Mouse (Mus musculus) layer of hippocampus, adult 11-12 months (tissue): Measurements from ENCODE around the gene Rhbg.

Experiments
- DNase-seq: peaks from one replicate; pipeline ENCODE4 v3.0.0; 2022; ENCODE audit warnings: low spot score

The Rhbg gene

GRCm38 (mm10) chr3:88227976-88228375, 26.5 kb downstream of the Rhbg start:
- DNase-seq, result no peak

GRCm38 (mm10) chr3:88227260-88227659, 27.2 kb downstream of the Rhbg start:
- DNase-seq, result no peak

- DNase-seq, result peak; percentile 78
Observed at GRCm38 (mm10) chr3:88226101-88226845, 28.2 kb downstream of the Rhbg start.

DNA sequence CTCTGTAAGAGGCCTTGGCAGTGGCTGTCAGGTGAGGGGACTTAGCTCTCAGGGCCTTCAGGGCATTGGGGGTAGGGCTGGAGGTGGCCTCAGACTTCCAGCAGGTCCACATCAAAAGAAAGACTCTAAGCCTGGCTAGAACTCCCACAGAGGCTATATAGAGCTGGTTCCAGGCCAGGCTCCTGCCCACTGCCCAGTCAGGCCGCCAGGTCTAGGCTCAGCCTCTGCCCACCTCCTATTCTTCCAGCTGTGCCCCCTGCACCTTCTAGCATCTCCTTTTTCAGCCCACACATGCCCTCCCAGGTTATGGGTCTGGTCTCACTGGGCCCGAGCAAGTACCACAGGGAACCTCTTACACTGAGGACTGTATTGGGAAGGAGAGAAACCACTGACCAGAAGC, 29.6 kb downstream of the Rhbg start:
- DNase-seq, result no peak

DNA sequence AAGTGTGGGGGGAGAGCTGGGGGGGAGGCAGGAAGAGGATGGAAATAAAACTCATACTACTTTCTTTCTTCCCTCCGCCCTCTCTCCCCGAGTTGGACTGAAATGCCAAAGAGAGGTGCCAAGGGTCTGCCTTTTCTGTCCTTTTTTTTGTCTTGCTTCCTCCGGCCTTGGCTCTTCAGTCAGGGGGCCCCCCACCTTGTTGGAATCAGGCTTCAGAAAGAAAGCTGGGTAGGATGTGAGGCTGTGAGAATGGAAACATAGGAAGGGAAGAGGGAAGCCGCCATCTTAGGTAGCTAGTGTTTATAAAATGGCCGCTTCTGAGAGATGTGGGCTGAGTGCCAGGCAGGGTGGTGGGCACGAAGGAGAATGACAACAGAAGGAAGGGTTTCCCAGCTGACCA, 32.1 kb downstream of the Rhbg start:
- DNase-seq, result peak; percentile 66

DNA sequence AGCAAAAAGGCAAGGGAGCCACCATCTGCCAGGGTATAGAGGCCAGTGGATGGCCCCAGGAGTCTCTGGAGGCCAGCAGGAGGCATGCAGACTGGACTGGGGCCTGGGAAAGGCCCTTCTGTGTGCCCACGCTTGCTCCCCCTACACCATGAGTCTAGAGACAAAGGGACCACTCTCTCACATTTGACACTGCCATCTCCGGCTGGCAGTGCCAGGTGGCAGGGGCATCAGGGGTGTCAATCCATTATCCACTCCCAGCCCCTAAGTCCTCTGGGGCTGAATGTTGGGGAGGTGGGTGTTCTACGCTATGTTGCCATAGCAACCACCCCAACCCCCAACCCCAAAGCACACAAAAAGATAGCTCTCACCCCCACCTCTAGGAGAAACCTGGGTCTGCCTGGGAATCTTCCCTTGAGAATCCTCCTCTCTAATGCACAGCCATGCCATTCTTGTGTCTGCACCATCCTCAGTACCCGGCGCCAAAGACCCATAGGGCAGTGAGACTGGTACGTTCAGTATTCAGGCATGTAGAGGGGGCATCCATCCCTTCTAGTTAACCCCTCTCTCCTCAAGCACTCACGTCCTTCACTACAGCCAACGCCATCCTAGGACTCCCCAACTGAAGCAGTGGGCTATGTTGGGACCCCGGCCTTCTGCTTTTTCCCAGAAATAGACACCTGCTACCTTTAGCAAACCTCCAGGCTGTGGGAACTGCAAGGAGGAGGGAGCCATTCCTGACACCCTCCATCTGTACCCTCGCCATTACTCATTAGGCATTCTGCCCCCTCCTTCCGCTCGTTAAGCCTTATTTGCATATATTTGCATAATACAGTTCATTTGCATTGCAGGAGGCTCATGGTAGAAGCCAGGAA, 32.8 kb downstream of the Rhbg start:
- DNase-seq, result peak; percentile 78

GRCm38 (mm10) chr3:88220842-88221241, 33.7 kb downstream of the Rhbg start:
- no peak for DNase-seq

DNA sequence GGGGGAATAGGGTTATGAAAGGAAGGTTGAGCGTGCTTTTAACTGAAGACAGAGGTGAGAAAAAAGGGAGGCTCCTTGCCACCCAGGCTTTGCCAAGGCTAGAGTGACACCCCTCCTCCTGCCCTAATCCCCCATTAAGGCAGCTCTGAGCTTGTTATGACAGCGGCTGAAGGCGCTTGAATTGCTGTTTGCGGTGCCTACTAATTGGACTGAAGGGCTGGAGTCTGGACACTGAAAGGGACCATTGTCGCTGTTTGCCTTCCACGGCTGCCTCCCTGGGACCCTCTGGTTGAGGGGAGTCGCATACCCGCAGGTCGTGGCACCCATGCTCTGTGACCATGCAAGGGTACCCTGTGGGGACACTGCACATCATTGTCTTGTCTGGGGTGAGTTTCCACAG, 34.6 kb downstream of the Rhbg start:
- DNase-seq, result no peak

GRCm38 (mm10) chr3:88217679-88218078, 36.8 kb downstream of the Rhbg start:
- no peak for DNase-seq

GRCm38 (mm10) chr3:88216534-88217326, 37.8 kb downstream of the Rhbg start:
- DNase-seq, result no peak

GRCm38 (mm10) chr3:88216116-88216515, 38.4 kb downstream of the Rhbg start:
- no peak for DNase-seq

DNA sequence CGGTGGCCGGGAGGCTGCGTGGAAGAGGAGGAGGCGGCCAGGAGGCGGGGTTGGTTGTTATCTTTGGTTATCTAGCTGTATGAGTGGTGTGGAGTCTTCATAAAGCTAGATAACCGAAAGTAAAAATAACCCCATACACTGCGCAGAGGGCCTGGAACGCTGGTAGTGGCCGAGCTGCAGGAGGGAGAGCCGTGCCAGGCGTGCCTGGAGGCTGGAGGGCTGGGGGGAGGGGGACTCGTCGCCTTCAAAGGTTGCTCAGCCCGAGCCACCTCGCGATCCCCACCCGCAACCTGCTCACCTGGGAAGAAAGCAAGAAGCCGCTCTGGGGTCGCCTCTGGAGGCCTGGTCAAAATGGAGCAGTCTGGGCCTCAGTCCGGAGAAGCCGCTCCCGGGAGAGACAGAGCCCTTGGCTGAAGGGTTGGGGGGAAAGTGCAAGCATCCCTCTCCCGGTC, 38.9 kb downstream of the Rhbg start:
- no peak for DNase-seq

GRCm38 (mm10) chr3:88214971-88215552, 39.4 kb downstream of the Rhbg start:
- no peak for DNase-seq

- peak; percentile 68 for DNase-seq
Observed at GRCm38 (mm10) chr3:88214197-88214938, 40.1 kb downstream of the Rhbg start.

DNA sequence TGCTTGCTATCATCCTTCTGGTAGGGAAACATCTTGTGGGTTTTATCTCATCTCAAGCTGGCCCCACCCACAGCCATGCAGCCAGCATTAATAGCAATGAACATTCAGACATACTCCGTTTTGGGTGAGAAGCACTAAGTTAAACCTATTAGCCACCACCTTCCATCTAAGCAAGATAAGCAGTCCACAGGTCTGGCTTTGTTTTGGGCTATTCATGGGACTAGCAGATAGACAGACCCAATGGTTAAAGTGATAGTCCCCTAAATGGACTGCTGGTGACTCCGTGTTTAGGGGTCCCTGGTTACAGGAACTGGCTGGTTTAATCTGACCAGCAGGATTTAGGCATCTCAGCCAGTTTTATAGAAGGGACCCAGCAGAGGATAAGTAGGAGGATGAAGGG, 41.5 kb downstream of the Rhbg start:
- DNase-seq, result no peak

GRCm38 (mm10) chr3:88212356-88212755, 42.2 kb downstream of the Rhbg start:
- DNase-seq, result no peak

GRCm38 (mm10) chr3:88210918-88211317, 43.6 kb downstream of the Rhbg start:
- no peak for DNase-seq

DNA sequence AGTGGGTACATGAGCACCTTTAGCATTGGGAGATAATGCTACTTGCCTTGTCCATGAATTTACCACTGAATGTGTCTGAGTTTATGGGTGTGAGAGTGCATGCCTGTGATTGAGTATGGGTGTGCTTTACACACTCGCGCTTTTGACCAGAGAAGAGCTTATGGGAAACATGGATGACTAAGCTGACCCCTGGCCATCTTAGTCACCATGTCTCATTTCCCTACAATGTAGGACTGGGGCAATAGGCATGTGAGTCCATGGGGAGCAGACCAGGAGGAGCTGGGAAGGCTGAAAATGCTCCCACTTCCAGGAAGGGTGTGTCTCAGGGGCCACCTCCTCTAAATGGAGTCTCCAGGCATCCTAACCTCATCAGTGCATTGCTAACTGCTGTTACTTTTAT, 44.4 kb downstream of the Rhbg start:
- DNase-seq, result no peak

GRCm38 (mm10) chr3:88209306-88209705, 45.2 kb downstream of the Rhbg start:
- DNase-seq, result no peak

GRCm38 (mm10) chr3:88208226-88208720, 46.2 kb downstream of the Rhbg start:
- DNase-seq, result no peak

GRCm38 (mm10) chr3:88207451-88208100, 46.9 kb downstream of the Rhbg start:
- DNase-seq, result no peak
